Mouse (Mus musculus): ENCODE measurements around the gene Gm13287. TPM values are rescaled to one million over a fixed set of nuclear protein-coding genes. Genes with fewer than 3 reads are reported as not detected.
A peak's percentile ranks its signal among the peaks of the same experiment; 100 is the strongest.
"Not testable (repeated sequence)": the region's sequence is repeated elsewhere in the genome, so short reads cannot be mapped to it uniquely, and the experiment has no call there.

The Gm13287 gene
- polyA plus RNA-seq, 1 experiment from 2014 or later, result not detected

GRCm38 (mm10) chr4:88762341-88762740 lies 40.7 kb upstream of the Gm13287 start:
- not testable (repeated sequence) for ATAC-seq (ENCODE audit: low read depth); H3K9me3 ChIP-seq (ENCODE audit: control insufficient read depth, low read length); H3K27ac ChIP-seq (ENCODE audit: low read depth, low read length); H3K4me3 ChIP-seq (ENCODE audit: low read depth, low read length); H3K36me3 ChIP-seq (ENCODE audit: control insufficient read depth, insufficient read depth, low read length); H3K4me2 ChIP-seq (ENCODE audit: low read depth, low read length); H3K4me1 ChIP-seq (ENCODE audit: control insufficient read depth, insufficient read depth, low read length); H3K27me3 ChIP-seq (ENCODE audit: control insufficient read depth, insufficient read depth, low read length); H3K9ac ChIP-seq (replicated peaks; ENCODE audit: low read depth, low read length)
- 58% methylated on average over 7 of the region's 9 CpGs for WGBS

- not testable (repeated sequence) for H3K9me3 ChIP-seq (ENCODE audit: control insufficient read depth, low read length); H3K9ac ChIP-seq (replicated peaks; ENCODE audit: low read depth, low read length); H3K36me3 ChIP-seq (ENCODE audit: control insufficient read depth, insufficient read depth, low read length); ATAC-seq (ENCODE audit: low read depth); H3K4me1 ChIP-seq (ENCODE audit: control insufficient read depth, insufficient read depth, low read length); H3K27ac ChIP-seq (ENCODE audit: low read depth, low read length); H3K27me3 ChIP-seq (ENCODE audit: control insufficient read depth, insufficient read depth, low read length)
- 5% methylated on average over 20 of the region's 42 CpGs for WGBS
- peak overlapping the region; percentile 20; the same call in 1 of the 2 replicates for H3K4me3 ChIP-seq (ENCODE audit: low read depth, low read length)
- H3K4me2 ChIP-seq (ENCODE audit: low read depth, low read length), result peak overlapping the region; percentile 44
Observed at GRCm38 (mm10) chr4:88763384-88764018, 39.6 kb upstream of the Gm13287 start.

- H3K36me3 ChIP-seq (ENCODE audit: control insufficient read depth, insufficient read depth, low read length); H3K27ac ChIP-seq (ENCODE audit: low read depth, low read length); H3K9me3 ChIP-seq (ENCODE audit: control insufficient read depth, low read length); H3K4me1 ChIP-seq (ENCODE audit: control insufficient read depth, insufficient read depth, low read length); H3K4me3 ChIP-seq (ENCODE audit: low read depth, low read length); H3K27me3 ChIP-seq (ENCODE audit: control insufficient read depth, insufficient read depth, low read length); H3K9ac ChIP-seq (replicated peaks; ENCODE audit: low read depth, low read length); H3K4me2 ChIP-seq (ENCODE audit: low read depth, low read length); ATAC-seq (ENCODE audit: low read depth): not testable (repeated sequence)
- WGBS, result no CpG with 5 or more reads among the region's 32 CpGs
Observed at GRCm38 (mm10) chr4:88773534-88773933, 29.5 kb upstream of the Gm13287 start, which contains the start of gene Gm13290. TSS of gene Gm13290 (plus strand) at chr4:88773834.

GRCm38 (mm10) chr4:88776622-88777021 lies 26.4 kb upstream of the Gm13287 start, which contains the start of gene Gm13289:
TSS of gene Gm13289 (plus strand) at chr4:88776922.
- H3K36me3 ChIP-seq (ENCODE audit: control insufficient read depth, insufficient read depth, low read length); H3K4me3 ChIP-seq (ENCODE audit: low read depth, low read length); H3K27ac ChIP-seq (ENCODE audit: low read depth, low read length); H3K27me3 ChIP-seq (ENCODE audit: control insufficient read depth, insufficient read depth, low read length); H3K4me2 ChIP-seq (ENCODE audit: low read depth, low read length); ATAC-seq (ENCODE audit: low read depth); H3K9me3 ChIP-seq (ENCODE audit: control insufficient read depth, low read length); H3K9ac ChIP-seq (replicated peaks; ENCODE audit: low read depth, low read length); H3K4me1 ChIP-seq (ENCODE audit: control insufficient read depth, insufficient read depth, low read length): not testable (repeated sequence)
- no CpG with 5 or more reads among the region's 29 CpGs for WGBS

- not testable (repeated sequence) for H3K4me3 ChIP-seq (ENCODE audit: low read depth, low read length); H3K27me3 ChIP-seq (ENCODE audit: control insufficient read depth, insufficient read depth, low read length); ATAC-seq (ENCODE audit: low read depth); H3K4me1 ChIP-seq (ENCODE audit: control insufficient read depth, insufficient read depth, low read length); H3K9me3 ChIP-seq (ENCODE audit: control insufficient read depth, low read length); H3K4me2 ChIP-seq (ENCODE audit: low read depth, low read length); H3K9ac ChIP-seq (replicated peaks; ENCODE audit: low read depth, low read length); H3K36me3 ChIP-seq (ENCODE audit: control insufficient read depth, insufficient read depth, low read length); H3K27ac ChIP-seq (ENCODE audit: low read depth, low read length)
- no CpG with 5 or more reads among the region's 29 CpGs for WGBS
Observed at GRCm38 (mm10) chr4:88779550-88779949, 23.5 kb upstream of the Gm13287 start, which contains the start of gene Gm13272. TSS of gene Gm13272 (plus strand) at chr4:88779850.

GRCm38 (mm10) chr4:88780320-88780719 lies 22.7 kb upstream of the Gm13287 start:
- H3K9me3 ChIP-seq (ENCODE audit: control insufficient read depth, low read length); H3K27ac ChIP-seq (ENCODE audit: low read depth, low read length): not testable (repeated sequence)
- 48% methylated on average over 15 of the region's 18 CpGs for WGBS

GRCm38 (mm10) chr4:88781831-88782230 lies 21.2 kb upstream of the Gm13287 start, which contains the start of gene Ifnz:
TSS of gene Ifnz (plus strand) at chr4:88782131.
- H3K27ac ChIP-seq (ENCODE audit: low read depth, low read length); H3K4me1 ChIP-seq (ENCODE audit: control insufficient read depth, insufficient read depth, low read length); H3K9ac ChIP-seq (replicated peaks; ENCODE audit: low read depth, low read length); H3K4me2 ChIP-seq (ENCODE audit: low read depth, low read length); H3K9me3 ChIP-seq (ENCODE audit: control insufficient read depth, low read length); H3K36me3 ChIP-seq (ENCODE audit: control insufficient read depth, insufficient read depth, low read length); H3K4me3 ChIP-seq (ENCODE audit: low read depth, low read length); ATAC-seq (ENCODE audit: low read depth); H3K27me3 ChIP-seq (ENCODE audit: control insufficient read depth, insufficient read depth, low read length): not testable (repeated sequence)
- WGBS, result 9% methylated on average over 1 of the region's 7 CpGs

More at GRCm38 (mm10) chr4:88780320-88780719, 22.7 kb upstream of the Gm13287 start:
- not testable (repeated sequence) for H3K4me2 ChIP-seq (ENCODE audit: low read depth, low read length); H3K36me3 ChIP-seq (ENCODE audit: control insufficient read depth, insufficient read depth, low read length); H3K27me3 ChIP-seq (ENCODE audit: control insufficient read depth, insufficient read depth, low read length); H3K9ac ChIP-seq (replicated peaks; ENCODE audit: low read depth, low read length); H3K4me1 ChIP-seq (ENCODE audit: control insufficient read depth, insufficient read depth, low read length); ATAC-seq (ENCODE audit: low read depth); H3K4me3 ChIP-seq (ENCODE audit: low read depth, low read length)

- H3K27me3 ChIP-seq (ENCODE audit: control insufficient read depth, insufficient read depth, low read length); ATAC-seq (ENCODE audit: low read depth); H3K27ac ChIP-seq (ENCODE audit: low read depth, low read length); H3K9me3 ChIP-seq (ENCODE audit: control insufficient read depth, low read length); H3K4me2 ChIP-seq (ENCODE audit: low read depth, low read length); H3K9ac ChIP-seq (replicated peaks; ENCODE audit: low read depth, low read length); H3K4me1 ChIP-seq (ENCODE audit: control insufficient read depth, insufficient read depth, low read length); H3K36me3 ChIP-seq (ENCODE audit: control insufficient read depth, insufficient read depth, low read length); H3K4me3 ChIP-seq (ENCODE audit: low read depth, low read length): not testable (repeated sequence)
- 0% methylated on average over 4 of the region's 31 CpGs for WGBS
Observed at GRCm38 (mm10) chr4:88782335-88782734, 20.7 kb upstream of the Gm13287 start.

GRCm38 (mm10) chr4:88785409-88785808 lies 17.6 kb upstream of the Gm13287 start, which contains the start of gene Gm13276:
TSS of gene Gm13276 (plus strand) at chr4:88785709.
- H3K9ac ChIP-seq (replicated peaks; ENCODE audit: low read depth, low read length); ATAC-seq (ENCODE audit: low read depth); H3K4me3 ChIP-seq (ENCODE audit: low read depth, low read length); H3K27me3 ChIP-seq (ENCODE audit: control insufficient read depth, insufficient read depth, low read length); H3K36me3 ChIP-seq (ENCODE audit: control insufficient read depth, insufficient read depth, low read length); H3K4me1 ChIP-seq (ENCODE audit: control insufficient read depth, insufficient read depth, low read length); H3K27ac ChIP-seq (ENCODE audit: low read depth, low read length); H3K4me2 ChIP-seq (ENCODE audit: low read depth, low read length); H3K9me3 ChIP-seq (ENCODE audit: control insufficient read depth, low read length): not testable (repeated sequence)
- no CpG with 5 or more reads among the region's 27 CpGs for WGBS

Data from neural tube, embryonic 14.5 days (tissue).